Mouse (Mus musculus) frontal cortex, postnatal 14 days (tissue): ENCODE results near the gene Slit3.

Experiments
- DNase-seq, 2 experiments: peaks; one replicate each; pipeline ENCODE4 v3.0.0; 2022; ENCODE audit warnings: low spot score in 2 of 2

Slit3 gene

DNA sequence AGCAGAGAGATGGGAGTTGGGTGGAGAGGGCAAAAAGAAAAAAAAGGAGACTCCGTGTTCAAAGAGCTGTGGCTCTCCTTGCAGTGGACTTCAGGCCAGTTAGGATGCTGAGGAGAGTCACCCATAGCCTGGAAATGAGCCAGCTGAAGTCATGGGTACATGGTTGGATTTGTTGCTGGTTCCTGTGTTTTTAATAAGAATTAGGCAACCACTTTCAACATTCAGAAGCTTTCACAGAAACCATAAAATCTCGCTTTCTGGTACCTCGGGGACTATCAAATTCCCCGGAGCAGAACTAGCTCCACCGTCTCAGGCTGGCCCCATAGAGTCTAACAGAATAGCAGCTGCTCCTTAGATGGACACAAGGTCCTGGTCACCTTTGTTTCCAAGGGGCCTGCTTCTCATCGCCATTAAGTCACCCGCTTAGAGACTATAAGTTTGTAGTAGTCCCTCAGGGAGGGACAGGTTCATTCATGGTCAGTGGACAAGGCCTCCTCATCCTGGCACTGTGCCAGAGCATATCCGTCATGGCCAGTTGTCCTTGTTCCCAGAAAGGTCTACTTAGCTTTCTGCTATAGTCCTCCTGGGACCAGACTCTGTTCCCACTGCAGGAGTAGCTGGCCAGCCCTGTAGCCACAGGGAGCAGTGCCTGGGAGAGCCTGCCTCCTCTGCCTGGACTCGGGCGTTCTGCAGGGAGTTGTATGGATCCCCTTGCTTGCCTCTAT lies 505.3 kb downstream of the Slit3 start:
- DNase-seq, result no peak

- DNase-seq, result no peak
These were observed 506.8 kb downstream of the Slit3 start for GRCm38 (mm10) chr11:35627815-35628214.

DNA sequence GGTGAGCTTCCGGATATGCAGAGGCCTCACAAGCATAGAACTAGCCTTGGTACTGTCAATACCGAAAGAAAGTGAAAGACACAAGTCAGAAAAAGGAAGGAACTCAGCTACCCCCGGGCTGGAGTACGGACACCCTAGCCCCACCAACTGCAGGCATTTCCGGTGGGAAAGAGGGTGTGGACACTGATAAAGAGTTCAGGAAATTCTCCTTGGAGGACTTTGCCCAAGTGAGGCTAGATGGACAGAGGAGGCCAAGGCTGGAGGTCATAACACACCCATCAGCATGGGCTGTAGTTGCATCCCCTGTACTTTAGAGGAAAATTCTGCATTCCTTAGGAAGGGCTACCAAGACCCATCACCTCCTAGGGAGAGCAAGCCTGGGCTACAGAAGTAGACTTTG lies 511.2 kb downstream of the Slit3 start:
- no peak for DNase-seq

- no peak for DNase-seq
These were observed 516.1 kb downstream of the Slit3 start for GRCm38 (mm10) chr11:35637102-35637501.

GRCm38 (mm10) chr11:35638862-35639384 lies 517.9 kb downstream of the Slit3 start:
- DNase-seq, result no peak

- no peak for DNase-seq
These were observed 518.4 kb downstream of the Slit3 start for GRCm38 (mm10) chr11:35639428-35639827.

- DNase-seq, result no peak
These were observed 530.3 kb downstream of the Slit3 start for GRCm38 (mm10) chr11:35651286-35651685.

- DNase-seq, result no peak
These were observed 534.8 kb downstream of the Slit3 start for GRCm38 (mm10) chr11:35655836-35656235.

GRCm38 (mm10) chr11:35657582-35657981 lies 536.6 kb downstream of the Slit3 start:
- no peak for DNase-seq

DNA sequence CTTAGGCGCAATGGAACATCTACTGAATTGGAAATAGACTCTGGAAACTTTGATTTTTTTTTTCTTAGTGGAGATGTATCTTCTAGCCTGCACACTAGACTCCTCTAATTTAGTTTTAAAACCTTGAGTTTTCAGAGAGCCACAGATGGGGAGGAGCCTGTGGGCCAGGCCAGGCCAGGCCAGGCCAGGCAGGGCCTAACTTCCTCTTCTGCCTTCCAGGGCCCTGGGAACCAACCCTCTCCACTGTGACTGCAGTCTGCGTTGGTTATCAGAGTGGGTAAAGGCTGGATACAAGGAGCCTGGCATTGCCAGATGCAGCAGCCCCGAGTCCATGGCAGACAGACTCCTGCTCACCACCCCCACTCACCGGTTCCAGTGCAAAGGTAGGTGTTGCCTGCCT lies 539.9 kb downstream of the Slit3 start:
- DNase-seq, result no peak

GRCm38 (mm10) chr11:35662945-35663344 lies 541.9 kb downstream of the Slit3 start:
- DNase-seq, result no peak

DNA sequence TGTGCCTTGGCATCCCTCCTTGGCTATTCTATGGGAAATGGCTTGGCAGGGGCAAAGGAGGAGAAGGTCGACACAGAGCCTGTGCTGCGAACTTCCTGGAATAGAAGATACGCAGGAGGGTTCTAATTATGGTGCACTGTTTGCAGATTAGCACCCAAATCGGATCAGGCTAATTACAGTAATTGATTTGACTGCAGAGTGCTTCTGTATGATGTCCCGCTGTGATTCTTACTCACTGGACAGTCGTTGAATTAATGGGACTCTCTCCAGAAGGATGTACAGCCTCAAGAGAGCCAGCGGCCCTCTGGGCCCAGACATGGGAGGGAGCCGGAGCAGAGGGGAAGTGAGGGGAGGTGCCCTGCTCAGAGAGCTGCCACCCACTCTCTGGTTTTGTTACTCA lies 542.6 kb downstream of the Slit3 start:
- no peak for DNase-seq

GRCm38 (mm10) chr11:35664991-35665390 lies 544.0 kb downstream of the Slit3 start:
- DNase-seq, result peak in 1 of 2 experiments; percentile 38

GRCm38 (mm10) chr11:35667428-35667827 lies 546.4 kb downstream of the Slit3 start:
- DNase-seq, result no peak

- DNase-seq, result no peak
These were observed 547.1 kb downstream of the Slit3 start for GRCm38 (mm10) chr11:35668138-35668537.

- no peak for DNase-seq
These were observed 547.7 kb downstream of the Slit3 start for GRCm38 (mm10) chr11:35668750-35669149.

- no peak for DNase-seq
These were observed 548.5 kb downstream of the Slit3 start for GRCm38 (mm10) chr11:35669536-35669935.

GRCm38 (mm10) chr11:35670181-35670580 lies 549.2 kb downstream of the Slit3 start:
- no peak for DNase-seq

GRCm38 (mm10) chr11:35670746-35671145 lies 549.7 kb downstream of the Slit3 start:
- DNase-seq, result no peak

DNA sequence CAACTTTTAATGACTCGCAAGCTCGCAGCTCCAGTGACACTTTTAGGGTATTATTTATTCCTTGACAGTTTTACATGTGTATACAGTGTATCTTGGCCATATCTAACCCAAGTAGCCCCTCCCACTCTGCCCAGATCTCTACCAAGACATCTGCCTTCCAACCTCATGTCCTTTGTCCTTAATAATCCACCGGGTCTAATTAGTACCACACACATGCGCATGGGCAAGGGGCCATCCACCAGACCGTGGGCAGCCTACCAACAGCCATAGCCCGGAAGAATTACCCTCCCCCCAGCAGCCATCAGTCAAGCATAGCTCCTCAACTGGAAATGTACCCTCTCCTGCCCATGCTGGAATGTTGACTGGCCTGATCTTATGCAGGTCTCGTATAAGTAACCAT lies 552.0 kb downstream of the Slit3 start:
- DNase-seq, result no peak

GRCm38 (mm10) chr11:35674242-35674641 lies 553.2 kb downstream of the Slit3 start:
- no peak for DNase-seq

GRCm38 (mm10) chr11:35676744-35677143 lies 555.7 kb downstream of the Slit3 start:
- DNase-seq, result no peak

- peak; percentile 53 to 55 for DNase-seq
These were observed 559.0 kb downstream of the Slit3 start for GRCm38 (mm10) chr11:35679976-35680375.

DNA sequence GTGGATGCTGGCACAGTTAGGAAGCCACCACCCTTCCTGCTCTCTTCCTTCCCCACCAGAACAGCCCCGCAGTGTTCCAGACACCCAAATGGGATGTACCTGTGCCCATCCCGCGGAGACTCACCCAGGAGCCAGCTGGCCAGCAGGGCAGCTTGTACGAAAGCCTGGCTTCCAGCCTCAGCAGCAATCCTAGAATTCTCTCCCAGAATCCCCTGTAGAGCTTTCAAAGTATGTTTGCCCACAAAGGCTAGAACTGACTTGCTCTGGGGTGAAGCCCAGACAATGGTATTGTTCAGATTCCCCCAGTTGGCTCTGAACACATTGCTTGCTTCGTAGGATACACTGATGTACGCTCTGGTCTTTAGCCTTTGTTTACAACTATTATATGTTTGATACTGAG lies 566.3 kb downstream of the Slit3 start:
- no peak for DNase-seq
